Mouse (Mus musculus) liver, postnatal 0 days (tissue): ENCODE data around the gene Mark3.

Experiments used
- CTCF ChIP-seq: sonication (generic); IDR thresholded peaks from 2 replicates; pipeline ENCODE4 v1.5.1; 2016; ENCODE audit warnings: antibody characterized with exemption, low read depth
- EP300 ChIP-seq: IDR thresholded peaks from 2 replicates; pipeline ENCODE4 v1.6.1; 2016; ENCODE audit warnings: antibody characterized with exemption, low read depth, mild to moderate bottlenecking

- TF ChIP-seq CTCF (peak; percentile 41), EP300 (no peak)
These were observed 23.6 kb upstream of the Mark3 start for GRCm38 (mm10) chr12:111550679-111551078.
